Mouse (Mus musculus) olfactory bulb, adult 2 months (tissue): ENCODE data around the gene Scin. TPM values are rescaled to one million over a fixed set of nuclear protein-coding genes. Genes with fewer than 3 reads are reported as not detected.

Experiments used
- H3K27ac ChIP-seq: fragments of 200-500 bp; 2 replicates; pipeline ENCODE4 v1.5.1; 2012; ENCODE audit warnings: low read depth, low read length; ENCODE audit not compliant: insufficient read depth
- H3K4me1 ChIP-seq: fragments of 200-500 bp; 2 replicates; pipeline ENCODE4 v1.6.1; 2012; ENCODE audit warnings: low read length; ENCODE audit not compliant: control insufficient read depth, insufficient read depth
- H3K4me3 ChIP-seq: fragments of 200-500 bp; 2 replicates; pipeline ENCODE4 v1.5.1; 2012; ENCODE audit warnings: mild to moderate bottlenecking, low read depth, low read length, moderate library complexity; ENCODE audit not compliant: insufficient read depth
- CTCF ChIP-seq: fragments of 200-500 bp; IDR thresholded peaks from 2 replicates; pipeline ENCODE4 v1.5.1; 2012; ENCODE audit warnings: low read depth, mild to moderate bottlenecking, low read length, moderate library complexity; ENCODE audit not compliant: insufficient read depth
- POLR2A ChIP-seq: fragments of 200-500 bp; IDR thresholded peaks from 2 replicates; pipeline ENCODE4 v1.6.1; 2012; ENCODE audit warnings: mild to moderate bottlenecking, low read depth, low read length, moderate library complexity; ENCODE audit not compliant: insufficient read depth
- whole genome bisulfite sequencing: fragments of 180-500 bp; shearing (Covaris S2); methylation state at CpG from one replicate; pipeline ENCODE4 v1.1.7; 2018; 5-methylcytosine and 5-hydroxymethylcytosine counted together
- polyA plus RNA-seq: library from polyadenylated mRNA; stranded (reverse); fragments of >200 nt; gene quantifications from 2 replicates; pipeline ENCODE4 v1.2.4, GENCODE M21; 2012; ENCODE audit warnings: low replicate concordance; ENCODE audit not compliant: missing spikeins, insufficient read depth, insufficient read length

Gene Scin
- polyA plus RNA-seq, 1 experiment = not detected

DNA sequence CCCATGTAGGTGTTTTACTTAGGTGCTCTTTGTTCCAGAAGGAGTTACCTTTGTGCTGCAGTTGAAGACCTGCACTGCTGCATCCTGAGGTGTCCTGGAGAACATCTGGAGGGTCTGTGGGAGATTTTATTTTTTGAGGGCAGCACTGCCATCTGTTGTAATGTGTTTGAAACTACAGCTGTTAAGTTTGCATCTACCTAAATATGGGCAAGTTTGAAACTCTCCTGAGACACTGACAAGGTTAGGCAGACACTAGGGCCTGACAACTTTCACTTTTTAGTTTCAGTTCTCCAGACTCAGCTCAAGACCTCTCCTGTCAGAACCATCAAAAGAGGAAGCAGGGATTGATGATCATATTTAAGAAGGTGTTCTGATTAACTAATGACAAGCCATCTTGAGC lies 94.0 kb downstream of the Scin start:
- TF ChIP-seq POLR2A (no peak), CTCF (no peak)
- no peak overlapping the region for H3K27ac ChIP-seq
- H3K4me3 ChIP-seq = no peak overlapping the region
- H3K4me1 ChIP-seq = no peaks in the 10 kb centered on the region

DNA sequence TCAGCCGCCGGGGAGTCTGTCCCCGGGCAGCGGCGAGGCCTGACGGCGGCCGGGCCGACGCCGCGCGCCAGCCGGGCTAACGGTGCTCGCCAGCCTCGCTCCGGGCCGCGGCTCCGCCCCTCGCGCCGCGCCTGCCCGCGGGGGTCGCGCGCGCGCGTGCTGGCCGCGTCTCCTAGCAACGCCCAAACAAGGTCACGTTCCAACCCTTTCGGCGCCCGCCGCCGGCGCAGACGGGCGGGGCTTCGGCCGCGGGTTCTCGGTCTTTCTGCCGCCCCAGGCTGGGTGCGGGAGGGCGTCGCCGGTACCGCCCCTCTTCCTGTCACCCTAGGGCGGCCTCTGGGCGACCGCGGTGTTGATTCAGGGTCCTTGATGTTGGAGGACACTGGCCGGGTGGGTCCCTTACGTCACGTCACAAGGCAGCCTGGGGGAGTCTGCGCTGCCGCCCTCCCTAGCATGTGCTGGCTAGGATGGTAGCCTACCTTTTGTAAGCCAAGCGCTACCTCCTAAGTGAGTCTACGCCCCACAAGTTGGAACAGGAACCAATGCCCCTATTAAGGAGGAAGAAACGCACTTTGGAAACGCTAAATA lies 96.1 kb downstream of the Scin start, which contains the start of gene Arl4a:
Gene Arl4a (minus strand): TSS at position 150 of the 588 bp plus-strand sequence.
- 0 out of 2 replicates have a peak, but pooled peaks have one; percentile 31 for TF ChIP-seq POLR2A
- TF ChIP-seq CTCF = no peak
- under 1% methylated on average over 68 of the region's 68 CpGs for WGBS
- Histone ChIP-seq H3K4me3 (peak within 1 kb of the TSS; percentile 90), H3K27ac (peak within 1 kb of the TSS; percentile 81), H3K4me1 (no peaks in the 10 kb centered on the region)

DNA sequence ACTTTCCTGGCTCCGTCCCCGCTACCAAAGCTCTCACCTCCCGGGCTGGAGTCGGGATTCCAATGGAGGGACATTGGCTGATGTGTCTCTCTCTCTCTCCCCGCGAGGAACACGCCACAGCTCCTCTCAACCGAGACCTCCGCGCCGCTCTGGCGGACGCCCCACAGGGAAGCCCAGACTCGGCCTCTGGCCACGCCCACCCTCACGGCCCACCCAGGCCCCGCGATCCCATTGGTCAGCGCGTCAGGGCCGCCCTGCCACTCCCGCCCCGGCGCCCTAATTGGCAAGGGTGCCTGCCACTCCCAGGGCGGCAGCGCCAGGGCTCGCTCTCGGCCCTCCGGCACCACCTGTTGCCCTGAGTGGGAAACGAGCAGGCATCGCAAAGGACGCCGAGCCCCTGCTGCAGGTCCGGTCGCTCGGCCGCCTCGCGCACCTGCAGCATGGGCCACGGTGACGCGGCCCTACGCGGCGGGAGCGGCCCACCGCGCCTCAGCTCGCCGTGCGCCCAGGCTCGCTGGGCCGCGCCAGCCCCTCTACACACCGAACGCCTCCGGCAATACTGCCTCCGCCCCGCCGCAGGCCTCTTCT lies 96.7 kb downstream of the Scin start:
- Histone ChIP-seq H3K4me1 (no peaks in the 10 kb centered on the region), H3K27ac (peak overlapping the region; percentile 74), H3K4me3 (peak overlapping the region; percentile 90)
- under 1% methylated on average over 60 of the region's 60 CpGs for WGBS
- TF ChIP-seq CTCF (peak; percentile 39; the same call in 1 of the 2 replicates), POLR2A (peak; percentile 93)

DNA sequence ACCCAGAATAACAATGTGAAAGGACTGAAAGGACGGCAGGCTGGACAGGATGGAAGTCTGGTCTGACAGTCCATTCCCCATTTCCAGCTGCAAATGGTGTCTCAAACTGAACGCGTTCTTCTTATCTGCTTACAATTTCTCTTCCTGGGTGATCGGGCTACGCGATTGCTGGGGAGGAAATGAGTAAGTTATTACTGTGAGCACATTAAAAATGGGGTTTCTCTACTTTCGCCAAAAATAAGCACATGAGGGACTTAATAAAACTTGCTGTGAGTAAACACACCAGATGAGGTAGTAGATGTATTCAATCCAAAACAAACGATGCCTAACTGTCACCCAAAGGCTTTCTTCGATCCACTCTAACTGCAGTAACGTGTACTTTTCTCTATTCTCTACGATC lies 97.4 kb downstream of the Scin start:
- Histone ChIP-seq H3K4me3 (peak overlapping the region; percentile 90), H3K27ac (peak overlapping the region; percentile 47), H3K4me1 (no peaks in the 10 kb centered on the region)
- TF ChIP-seq POLR2A (no peak), CTCF (no peak)
- WGBS = 1% methylated on average over 11 of the region's 11 CpGs

DNA sequence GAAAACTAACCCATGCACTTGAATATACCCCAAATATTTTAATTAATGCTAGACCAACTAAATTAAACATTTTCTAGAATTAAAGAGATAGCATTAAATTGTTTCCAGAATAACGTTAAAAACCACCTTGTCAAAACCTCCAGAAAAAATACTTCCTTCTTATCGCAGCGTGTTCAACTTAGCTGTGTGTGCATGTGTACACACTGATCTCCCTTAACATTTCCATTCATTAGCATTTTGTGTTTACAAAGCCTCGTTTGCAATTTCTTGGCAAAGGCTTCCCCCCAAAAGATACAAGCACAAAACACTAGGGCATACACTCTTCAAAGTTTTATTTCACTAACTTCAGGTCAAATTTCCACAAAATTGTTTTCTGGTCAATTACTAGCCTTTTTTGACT lies 98.5 kb downstream of the Scin start:
- H3K27ac ChIP-seq = no peak overlapping the region
- no peak overlapping the region for H3K4me3 ChIP-seq
- WGBS = 31% methylated on average over 4 of the region's 4 CpGs
- TF ChIP-seq CTCF (no peak), POLR2A (no peak)
- H3K4me1 ChIP-seq = no peaks in the 10 kb centered on the region

DNA sequence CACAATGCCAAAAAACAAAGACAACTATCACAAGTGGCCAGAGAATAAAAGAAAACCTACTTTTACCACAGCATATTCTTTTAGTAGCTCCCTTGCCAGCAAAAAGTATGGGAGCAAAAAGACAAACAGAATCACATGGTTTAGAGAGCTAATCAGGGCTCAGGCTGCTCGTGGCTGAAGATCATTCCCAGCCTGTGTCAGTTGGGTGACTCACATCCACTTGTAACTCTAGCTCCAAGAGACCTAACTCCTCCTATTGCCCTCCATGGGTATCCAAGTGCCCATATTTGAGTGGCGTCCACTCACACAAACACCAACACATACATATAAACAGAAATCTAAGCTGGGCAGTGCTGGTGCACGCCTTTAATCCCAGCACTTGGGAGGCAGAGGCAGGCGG lies 104.8 kb downstream of the Scin start:
- no peak overlapping the region for H3K27ac ChIP-seq
- TF ChIP-seq POLR2A (no peak), CTCF (no peak)
- 79% methylated on average over 4 of the region's 4 CpGs for WGBS

DNA sequence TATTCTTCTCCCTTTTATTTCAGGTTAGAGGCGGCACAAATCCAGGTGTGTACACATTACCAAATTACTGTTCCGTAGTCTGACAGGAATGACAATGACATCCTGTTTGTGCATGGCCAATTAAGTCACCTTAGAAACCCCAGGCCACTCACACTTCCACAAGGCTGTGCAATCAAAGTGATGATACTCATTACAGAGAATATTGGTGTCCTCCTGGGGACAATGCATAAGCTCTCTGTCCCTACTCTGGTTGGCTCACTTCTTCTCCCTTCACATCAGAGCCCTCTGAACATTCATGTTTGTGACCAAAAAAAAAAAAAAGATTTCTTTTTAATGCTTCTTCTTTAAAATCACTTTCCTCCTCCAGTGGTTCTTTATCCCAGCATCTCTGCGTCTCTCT lies 106.2 kb downstream of the Scin start:
- Histone ChIP-seq H3K27ac (no peak overlapping the region), H3K4me1 (no peaks in the 10 kb centered on the region), H3K4me3 (no peak overlapping the region)
- TF ChIP-seq CTCF = no peak
- TF ChIP-seq POLR2A = no peak
- WGBS = 88% methylated on average over 3 of the region's 3 CpGs

More for the DNA sequence above, 104.8 kb downstream of the Scin start:
- Histone ChIP-seq H3K4me1 (no peaks in the 10 kb centered on the region), H3K4me3 (no peak overlapping the region)

DNA sequence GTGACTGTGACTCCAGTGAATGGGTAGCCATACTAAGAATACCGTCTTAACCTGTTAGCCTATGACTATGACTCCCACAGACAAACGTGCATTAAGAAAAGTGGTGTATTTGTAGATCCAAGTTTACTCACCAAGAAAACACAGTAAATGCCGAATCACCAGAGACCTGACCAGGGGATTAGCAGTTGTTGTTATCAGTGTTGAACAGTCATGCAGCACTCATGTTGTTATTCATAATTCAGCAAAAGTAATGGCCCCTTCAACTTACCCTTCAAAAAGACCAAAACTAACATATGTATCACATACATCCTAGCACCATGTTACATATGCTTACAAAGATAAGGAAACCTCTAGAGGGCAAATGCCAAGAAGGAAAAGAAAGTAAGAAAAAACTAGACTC lies 106.6 kb downstream of the Scin start:
- Histone ChIP-seq H3K27ac (no peak overlapping the region), H3K4me1 (no peaks in the 10 kb centered on the region), H3K4me3 (no peak overlapping the region)
- WGBS = 86% methylated on average over 3 of the region's 3 CpGs
- TF ChIP-seq POLR2A (no peak), CTCF (no peak)

DNA sequence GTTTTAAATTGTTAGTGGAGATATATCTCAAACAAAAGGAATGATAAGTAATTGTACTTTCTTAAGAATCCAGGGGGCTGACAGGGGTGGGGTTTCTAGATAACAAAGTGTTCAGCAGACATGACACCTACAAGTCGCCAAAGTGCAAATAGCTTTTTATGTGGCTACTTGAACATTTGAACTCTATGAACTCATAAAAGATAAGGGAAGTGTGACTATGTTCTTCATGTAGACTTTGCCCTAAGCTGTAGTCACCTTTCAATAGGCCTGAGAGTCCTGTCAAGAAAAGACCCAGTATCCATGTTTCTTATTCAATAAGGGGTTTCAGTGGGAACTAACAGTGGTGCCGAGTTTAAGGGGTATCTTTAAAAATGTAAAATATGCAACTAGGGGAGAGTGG lies 110.1 kb downstream of the Scin start:
- WGBS = 95% methylated on average over 2 of the region's 2 CpGs
- Histone ChIP-seq H3K27ac (no peak overlapping the region), H3K4me3 (no peak overlapping the region), H3K4me1 (no peaks in the 10 kb centered on the region)
- TF ChIP-seq POLR2A (no peak), CTCF (no peak)
